Mouse (Mus musculus): ENCODE measurements around the gene Zscan4-ps1. TPM values are rescaled to one million over a fixed set of nuclear protein-coding genes. Genes with fewer than 3 reads are reported as not detected.
"Not testable (repeated sequence)": the region's sequence is repeated elsewhere in the genome, so short reads cannot be mapped to it uniquely, and the experiment has no call there.

Zscan4-ps1 gene
- polyA plus RNA-seq (2014; fragmentation: Nextera tagmentation; extraction: Ambion mirVana), result not detected in 2 replicates

DNA sequence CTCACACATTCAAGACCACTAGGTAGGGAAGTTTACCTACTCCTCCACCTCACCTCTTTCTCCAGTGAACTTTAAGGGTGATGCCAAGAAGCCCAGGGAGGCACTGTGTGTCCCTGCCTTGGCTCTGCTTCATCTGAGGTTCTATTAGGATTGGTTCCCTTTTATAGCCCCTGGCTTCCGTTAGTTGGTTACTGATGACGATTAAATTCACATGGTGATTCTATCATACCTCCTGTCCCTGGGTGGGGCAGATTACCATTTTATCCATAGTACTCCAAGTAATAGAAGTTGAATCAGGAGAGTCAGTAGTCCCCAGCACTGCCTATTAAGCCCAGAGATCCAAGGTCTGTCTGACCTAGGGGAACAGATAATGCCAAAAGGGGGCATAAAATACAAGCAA lies at the start of gene Zscan4-ps1:
TSS of gene Zscan4-ps1 (minus strand) at position 101 of the 400 bp plus-strand sequence.
- H3K4me1 ChIP-seq (ENCODE audit: control insufficient read depth, insufficient read depth, low read length); H3K9ac ChIP-seq (ENCODE audit: low read depth, low read length); H3K9me3 ChIP-seq (replicated peaks; ENCODE audit: control insufficient read depth, low read length); H3K4me2 ChIP-seq; H3K27ac ChIP-seq (ENCODE audit: low read depth, low read length); H3K36me3 ChIP-seq (ENCODE audit: control insufficient read depth, insufficient read depth, low read length); H3K27me3 ChIP-seq (ENCODE audit: control insufficient read depth, insufficient read depth, low read length); ATAC-seq (replicated peaks; ENCODE audit: insufficient number of reproducible peaks, low FRiP score, low TSS enrichment); H3K4me3 ChIP-seq (ENCODE audit: low read depth, low read length): not testable (repeated sequence)
- 78% methylated on average over 2 of the region's 2 CpGs for WGBS (ENCODE audit: insufficient replicate concordance)

Other genes with a start within 250 kb of the Zscan4-ps1 start
- not detected in 2 replicates for gene Zscan4b, start 164.6 kb downstream of the Zscan4-ps1 start, polyA plus RNA-seq (2014; fragmentation: Nextera tagmentation; extraction: Ambion mirVana)
- gene Zscan4c, start 63.9 kb downstream of the Zscan4-ps1 start, polyA plus RNA-seq (2014; fragmentation: Nextera tagmentation; extraction: Ambion mirVana), result not detected in 2 replicates
- not detected in 2 replicates for gene Zscan4d, start 96.5 kb upstream of the Zscan4-ps1 start, polyA plus RNA-seq (2014; fragmentation: Nextera tagmentation; extraction: Ambion mirVana)
- gene Zscan4e, start 241.0 kb upstream of the Zscan4-ps1 start, polyA plus RNA-seq (2014; fragmentation: Nextera tagmentation; extraction: Ambion mirVana), result not detected in 2 replicates